Comparison of ENCODE assay signal across 20 mouse cellular contexts in the genomic region with DNA sequence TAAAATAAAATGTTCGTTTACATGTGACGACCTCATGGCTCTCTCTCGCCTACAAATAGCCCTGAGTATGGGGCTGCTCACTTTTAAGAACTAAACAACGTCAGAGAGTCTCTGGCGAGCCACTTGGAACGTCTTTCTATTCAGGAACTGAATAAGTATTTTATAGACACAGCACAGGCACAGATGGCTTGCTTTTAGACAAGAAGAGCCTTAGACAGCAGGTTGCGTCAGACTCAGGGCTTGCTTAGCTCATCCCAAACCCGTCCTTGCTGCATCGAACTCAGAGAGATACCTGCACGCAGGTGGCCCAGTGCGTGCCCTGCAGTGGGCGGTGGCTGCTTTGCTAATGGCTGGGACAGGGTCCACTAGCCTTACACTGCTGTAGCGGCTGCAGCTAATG.
A peak's percentile ranks its signal among the peaks of the same experiment; 100 is the strongest.
DNase-seq lines count a peak whose midpoint lies in the region; ATAC-seq and TF ChIP-seq lines count a peak whose summit lies in the region.
"Had no signal": no experiment of that assay in that cellular context is flagged by ENCODE, and none has a peak within 500 bp of the region (broad histone marks: within the 10 kb centered on the region; RNA-seq: fewer than 3 reads in every experiment).

No protein-coding gene starts in this region.

- H3K4me1 ChIP-seq in heart, embryonic 12.5 days (replicated peaks) = peaks cover 52% of the 10 kb centered on the region
- H3K4me1 ChIP-seq in midbrain, embryonic 10.5 days = peaks cover 33% of the 10 kb centered on the region
- peaks cover 9% of the 10 kb centered on the region; the same call in 1 of the 2 replicates for H3K4me1 ChIP-seq in midbrain, embryonic 14.5 days (ENCODE audit: control insufficient read depth, insufficient read depth, low read length)
- H3K4me1 ChIP-seq in forebrain, embryonic 14.5 days (ENCODE audit: control insufficient read depth, insufficient read depth, low read length) = peaks cover 25% of the 10 kb centered on the region
- H3K4me1 ChIP-seq in kidney, embryonic 16.5 days (ENCODE audit: insufficient read depth, low read length) = no peaks in the 10 kb centered on the region

- no peak for ATAC-seq in heart, embryonic 12.5 days (ENCODE audit: insufficient number of reproducible peaks, low FRiP score)
- no peak for ATAC-seq in midbrain, embryonic 14.5 days (ENCODE audit: low FRiP score, low TSS enrichment)
- ATAC-seq in forebrain, embryonic 14.5 days = no peak; the same call in 1 of the 2 replicates
- ATAC-seq in kidney, embryonic 16.5 days (ENCODE audit: low FRiP score, low TSS enrichment) = no peak
- ATAC-seq: intestine, embryonic 15.5 days had no signal

- H3K36me3 ChIP-seq in heart, embryonic 12.5 days = peaks cover 17% of the 10 kb centered on the region
- H3K36me3 ChIP-seq in midbrain, embryonic 10.5 days = peaks cover 20% of the 10 kb centered on the region
- H3K36me3 ChIP-seq in midbrain, embryonic 14.5 days (ENCODE audit: control insufficient read depth, insufficient read depth, low read length) = peaks cover 16% of the 10 kb centered on the region
- peaks cover 17% of the 10 kb centered on the region for H3K36me3 ChIP-seq in forebrain, embryonic 14.5 days (ENCODE audit: control insufficient read depth, insufficient read depth, low read length)
- H3K36me3 ChIP-seq in kidney, embryonic 16.5 days (ENCODE audit: insufficient read depth, low read length) = peaks cover 18% of the 10 kb centered on the region
- H3K36me3 ChIP-seq: G1E had no signal

- H3K4me2 ChIP-seq in heart, embryonic 12.5 days = no peak overlapping the region
- no peak overlapping the region for H3K4me2 ChIP-seq in midbrain, embryonic 14.5 days (ENCODE audit: low read length)
- no peak overlapping the region for H3K4me2 ChIP-seq in forebrain, embryonic 14.5 days (ENCODE audit: low read length)
- H3K4me2 ChIP-seq in kidney, embryonic 16.5 days (replicated peaks; ENCODE audit: low read depth, low read length) = no peak overlapping the region
- H3K4me2 ChIP-seq: intestine, embryonic 15.5 days; liver, embryonic 11.5 days; lung, embryonic 14.5 days had no signal

- peaks cover 17% of the 10 kb centered on the region for H3K9me3 ChIP-seq in heart, embryonic 12.5 days (replicated peaks)
- H3K9me3 ChIP-seq in midbrain, embryonic 10.5 days (replicated peaks) = peaks cover 21% of the 10 kb centered on the region
- peaks cover 11% of the 10 kb centered on the region for H3K9me3 ChIP-seq in midbrain, embryonic 14.5 days (ENCODE audit: control insufficient read depth, low read length)
- 0 out of 2 replicates have a peak, but pooled peaks cover 9% of the 10 kb centered on the region for H3K9me3 ChIP-seq in forebrain, embryonic 14.5 days (replicated peaks; ENCODE audit: control insufficient read depth, low read length)
- H3K9me3 ChIP-seq in kidney, embryonic 16.5 days (ENCODE audit: low read length) = peaks cover 16% of the 10 kb centered on the region

- TF ChIP-seq POLR2A in brain, embryonic 14.5 days (IDR thresholded peaks at IDR 0.05; ENCODE audit: borderline replicate concordance, extremely low read depth, insufficient read depth, insufficient read length, poor library complexity, severe bottlenecking) = no peak

- H3K27me3 ChIP-seq in heart, embryonic 12.5 days (replicated peaks) = no peaks in the 10 kb centered on the region
- H3K27me3 ChIP-seq in midbrain, embryonic 10.5 days (ENCODE audit: low read depth, poor library complexity, severe bottlenecking) = no peaks in the 10 kb centered on the region
- H3K27me3 ChIP-seq in midbrain, embryonic 14.5 days (ENCODE audit: control insufficient read depth, insufficient read depth, low read length) = no peaks in the 10 kb centered on the region
- no peaks in the 10 kb centered on the region for H3K27me3 ChIP-seq in forebrain, embryonic 14.5 days (replicated peaks; ENCODE audit: control insufficient read depth, insufficient read depth, low read length)
- no peaks in the 10 kb centered on the region for H3K27me3 ChIP-seq in kidney, embryonic 16.5 days (ENCODE audit: insufficient read depth, low read length)
- H3K27me3 ChIP-seq: intestine, embryonic 15.5 days had no signal

- no peak overlapping the region for H3K27ac ChIP-seq in heart, embryonic 12.5 days (ENCODE audit: poor library complexity, severe bottlenecking)
- H3K27ac ChIP-seq in midbrain, embryonic 10.5 days (replicated peaks) = peak overlapping the region; percentile 25; the same call in 1 of the 2 replicates
- no peak overlapping the region for H3K27ac ChIP-seq in midbrain, embryonic 14.5 days (replicated peaks; ENCODE audit: low read depth, low read length)
- H3K27ac ChIP-seq in forebrain, embryonic 14.5 days (ENCODE audit: low read depth, low read length) = peak overlapping the region; percentile 49; the same call in 1 of the 2 replicates
- no peak overlapping the region for H3K27ac ChIP-seq in kidney, embryonic 16.5 days (ENCODE audit: low read length)
- H3K27ac ChIP-seq: intestine, embryonic 15.5 days; kidney, postnatal 0 days had no signal

- H3K9ac ChIP-seq in heart, embryonic 12.5 days = 0 out of 2 replicates have a peak overlapping the region, but pooled peaks have one; percentile 43
- H3K9ac ChIP-seq in midbrain, embryonic 14.5 days (replicated peaks; ENCODE audit: low read length) = no peak overlapping the region
- H3K9ac ChIP-seq in forebrain, embryonic 14.5 days (ENCODE audit: low read length) = peak overlapping the region; percentile 1; the same call in 1 of the 2 replicates
- no peak overlapping the region for H3K9ac ChIP-seq in kidney, embryonic 16.5 days (replicated peaks; ENCODE audit: low read length)
- H3K9ac ChIP-seq: intestine, embryonic 15.5 days; lung, embryonic 14.5 days had no signal

- intact Hi-C loops in gastrocnemius, postnatal 14 days (cut with DNase I; ENCODE audit: low total_unique reads) = no loop called here

- 77% methylated on average over 13 of the region's 13 CpGs for WGBS in heart, embryonic 12.5 days
- 82% methylated on average over 13 of the region's 13 CpGs for WGBS in midbrain, embryonic 10.5 days
- 74% methylated on average over 13 of the region's 13 CpGs for WGBS in midbrain, embryonic 14.5 days
- WGBS in forebrain, embryonic 14.5 days = 53% methylated on average over 13 of the region's 13 CpGs
- WGBS in kidney, embryonic 16.5 days = 64% methylated on average over 13 of the region's 13 CpGs

- no peak overlapping the region for H3K4me3 ChIP-seq in heart, embryonic 12.5 days
- H3K4me3 ChIP-seq in midbrain, embryonic 10.5 days = no peak overlapping the region
- H3K4me3 ChIP-seq in midbrain, embryonic 14.5 days (replicated peaks; ENCODE audit: low read depth, low read length) = no peak overlapping the region
- no peak overlapping the region for H3K4me3 ChIP-seq in forebrain, embryonic 14.5 days (ENCODE audit: low read depth, low read length)
- no peak overlapping the region for H3K4me3 ChIP-seq in kidney, embryonic 16.5 days (ENCODE audit: low read length)
- H3K4me3 ChIP-seq: intestine, embryonic 15.5 days had no signal

- TF ChIP-seq CTCF in brain, embryonic 14.5 days (IDR thresholded peaks at IDR 0.05; ENCODE audit: borderline replicate concordance, extremely low read depth, insufficient read depth, insufficient read length) = no peak

- no peak for DNase-seq in heart, postnatal 4 days
- no peak for DNase-seq in midbrain, embryonic 10.5 days (ENCODE audit: low spot score)
- DNase-seq in midbrain, embryonic 14.5 days = no peak
- peak; percentile 56 for DNase-seq in brain, embryonic 14.5 days (ENCODE audit: low read depth)
- DNase-seq in forebrain, embryonic 14.5 days (ENCODE audit: low spot score) = peak; percentile 58
- no peak for DNase-seq in gastrocnemius, postnatal 14 days
- DNase-seq: adrenal gland, adult 2 months; B cell, adult 2 months; cerebellum, adult 18-20 months; heart, postnatal 14 days; left cerebral cortex, postnatal 4 days; lung, embryonic 14.5 days; right cerebral cortex, adult 18-20 months; spleen, adult 18-20 months had no signal

Comparison
In these comparisons a context has a peak if more than half of its experiments do, and no peak if none do; other contexts are left out.
1. H3K27ac ChIP-seq: peak in midbrain, embryonic 10.5 days (single experiment) and forebrain, embryonic 14.5 days (single experiment); none in heart, embryonic 12.5 days (single experiment), midbrain, embryonic 14.5 days (single experiment) and kidney, embryonic 16.5 days (single experiment).
2. H3K9ac ChIP-seq: peak in heart, embryonic 12.5 days (single experiment) and forebrain, embryonic 14.5 days (single experiment); none in midbrain, embryonic 14.5 days (single experiment) and kidney, embryonic 16.5 days (single experiment).
3. DNase-seq: peak in brain, embryonic 14.5 days (single experiment) and forebrain, embryonic 14.5 days (single experiment); none in heart, postnatal 4 days (single experiment), midbrain, embryonic 10.5 days (single experiment), midbrain, embryonic 14.5 days (single experiment) and gastrocnemius, postnatal 14 days (single experiment).